Comparison of ENCODE assay signal across 8 mouse cellular contexts in genomic region chr11:94276869-94277337, GRCm38 (mm10). TPM values are rescaled to one million over a fixed set of nuclear protein-coding genes. Genes with fewer than 3 reads are reported as not detected.
A peak's percentile ranks its signal among the peaks of the same experiment; 100 is the strongest.
DNase-seq lines count a peak whose midpoint lies in the region; ATAC-seq and TF ChIP-seq lines count a peak whose summit lies in the region.

No protein-coding gene starts in this region.

- WGBS in forebrain, embryonic 16.5 days = 6% methylated on average over 20 of the region's 20 CpGs
- WGBS in lung, embryonic 14.5 days = 7% methylated on average over 20 of the region's 20 CpGs
- WGBS in olfactory bulb, adult 2 months = 6% methylated on average over 20 of the region's 20 CpGs
- 8% methylated on average over 20 of the region's 20 CpGs for whole genome bisulfite sequencing in thymus, adult 2 months

- peak; percentile 97 for DNase-seq in ES-E14 (ENCODE audit: low read depth, low spot score)
- DNase-seq in cerebellum, adult 11-12 months = peak; percentile 94
- peak; percentile 88 to 89 for DNase-seq in heart, postnatal 36 days
- DNase-seq in layer of hippocampus, adult 2 months (ENCODE audit: low spot score in 2 of 2) = peak; percentile 95
- peak; percentile 96 for DNase-seq in lung, embryonic 14.5 days
- peak; percentile 80 for DNase-seq in thymus, adult 2 months

- peak overlapping the region; percentile 71; the same call in 1 of the 2 replicates for H3K9ac ChIP-seq in ES-E14 (ENCODE audit: insufficient read depth, low read depth, low read length, poor library complexity, severe bottlenecking)
- H3K9ac ChIP-seq in forebrain, embryonic 16.5 days (replicated peaks; ENCODE audit: low read depth, low read length) = peak overlapping the region; percentile 46
- peak overlapping the region; percentile 43 for H3K9ac ChIP-seq in lung, embryonic 14.5 days

- H3K4me2 ChIP-seq in forebrain, embryonic 16.5 days (ENCODE audit: low read length) = peak overlapping the region; percentile 54
- peak overlapping the region; percentile 74 for H3K4me2 ChIP-seq in lung, embryonic 14.5 days

- ATAC-seq in forebrain, embryonic 16.5 days = peak; percentile 87
- ATAC-seq in lung, embryonic 14.5 days (ENCODE audit: insufficient read depth) = peak; percentile 77

- peak overlapping the region in 1 of 2 experiments; percentile 32; a peak in 2 of 4 replicates for H3K4me3 ChIP-seq in ES-E14 (ENCODE audit: insufficient read depth in 1 of 2, low read depth in 1 of 2, low read length in 2 of 2, poor library complexity in 1 of 2, severe bottlenecking in 1 of 2)
- H3K4me3 ChIP-seq in forebrain, embryonic 16.5 days (replicated peaks; ENCODE audit: low read length) = peak overlapping the region; percentile 28
- H3K4me3 ChIP-seq in layer of hippocampus, adult 2 months = peak overlapping the region; percentile 47
- H3K4me3 ChIP-seq in lung, embryonic 14.5 days (ENCODE audit: low read depth, low read length) = peak overlapping the region; percentile 32
- peak overlapping the region; percentile 38 for H3K4me3 ChIP-seq in olfactory bulb, adult 2 months (ENCODE audit: insufficient read depth, low read depth, low read length)
- no peak overlapping the region for H3K4me3 ChIP-seq in thymus, adult 2 months (ENCODE audit: control insufficient read depth, insufficient read depth, low read length)

- no peak for TF ChIP-seq POLR2A in olfactory bulb, adult 2 months (IDR thresholded peaks at IDR 0.05; ENCODE audit: insufficient read depth, low read depth, low read length)
- TF ChIP-seq POLR2A in thymus, adult 2 months (IDR thresholded peaks at IDR 0.05; ENCODE audit: control insufficient read depth, extremely low read depth, insufficient read depth, low read length, poor library complexity) = no peak

- H3K27ac ChIP-seq in ES-E14 (ENCODE audit: insufficient read depth, low read depth, low read length, poor library complexity, severe bottlenecking) = no peak overlapping the region
- H3K27ac ChIP-seq in forebrain, embryonic 16.5 days (ENCODE audit: low read length) = peak overlapping the region; percentile 5; the same call in 1 of the 2 replicates
- peak overlapping the region; percentile 83 for H3K27ac ChIP-seq in layer of hippocampus, adult 2 months
- H3K27ac ChIP-seq in lung, embryonic 14.5 days (ENCODE audit: low read depth) = no peak overlapping the region
- H3K27ac ChIP-seq in olfactory bulb, adult 2 months (ENCODE audit: insufficient read depth, low read depth, low read length) = peak overlapping the region; percentile 42; the same call in 1 of the 2 replicates
- no peak overlapping the region for H3K27ac ChIP-seq in thymus, adult 2 months (ENCODE audit: control insufficient read depth, insufficient read depth, low read length)

- peaks cover 0 to 7% of the 10 kb centered on the region in 2 experiments; a peak in 1 of 4 replicates for H3K4me1 ChIP-seq in ES-E14 (ENCODE audit: control insufficient read depth in 2 of 2, insufficient read depth in 2 of 2, low read length in 2 of 2, poor library complexity in 1 of 2)
- H3K4me1 ChIP-seq in forebrain, embryonic 16.5 days (replicated peaks; ENCODE audit: control insufficient read depth, insufficient read depth, low read length) = peaks cover 12% of the 10 kb centered on the region
- H3K4me1 ChIP-seq in lung, embryonic 14.5 days (ENCODE audit: insufficient read depth) = no peaks in the 10 kb centered on the region
- peaks cover 2% of the 10 kb centered on the region; the same call in 1 of the 2 replicates for H3K4me1 ChIP-seq in olfactory bulb, adult 2 months (ENCODE audit: control insufficient read depth, insufficient read depth, low read length)
- H3K4me1 ChIP-seq in thymus, adult 2 months (replicated peaks; ENCODE audit: control insufficient read depth, insufficient read depth, low read length) = peaks cover 12% of the 10 kb centered on the region; the same call in 1 of the 2 replicates

- peak; percentile 95 for TF ChIP-seq CTCF in layer of hippocampus, adult 2 months (conservative IDR thresholded peaks at IDR 0.05)
- TF ChIP-seq CTCF in lung, embryonic 14.5 days (IDR thresholded peaks at IDR 0.05; ENCODE audit: low read depth) = peak; percentile 96
- TF ChIP-seq CTCF in olfactory bulb, adult 2 months (IDR thresholded peaks at IDR 0.05; ENCODE audit: insufficient read depth, low read depth, low read length) = peak; percentile 82
- TF ChIP-seq CTCF in thymus, adult 2 months (IDR thresholded peaks at IDR 0.05; ENCODE audit: borderline replicate concordance, control insufficient read depth, extremely low read depth, insufficient read depth, low read length, poor library complexity) = peak; percentile 94

- no peaks in the 10 kb centered on the region for H3K27me3 ChIP-seq in forebrain, embryonic 16.5 days (replicated peaks; ENCODE audit: control insufficient read depth, insufficient read depth, low read length)
- H3K27me3 ChIP-seq in lung, embryonic 14.5 days (ENCODE audit: insufficient read depth, low read length) = no peaks in the 10 kb centered on the region
- no peaks in the 10 kb centered on the region for H3K27me3 ChIP-seq in thymus, adult 2 months (ENCODE audit: control insufficient read depth, insufficient read depth, low read length)

- intact Hi-C loops in heart, postnatal 36 days (cut with DNase I) = loop anchor here (1.0 to 2.0 kb wide), 2 partner anchors 41 to 148 kb away; no protein-coding TSS in a partner anchor

- no peaks in the 10 kb centered on the region for H3K36me3 ChIP-seq in ES-E14 (ENCODE audit: control insufficient read depth, insufficient read depth, low read length, poor library complexity, severe bottlenecking)
- no peaks in the 10 kb centered on the region for H3K36me3 ChIP-seq in forebrain, embryonic 16.5 days (ENCODE audit: control insufficient read depth, insufficient read depth)
- H3K36me3 ChIP-seq in lung, embryonic 14.5 days (ENCODE audit: insufficient read depth) = no peaks in the 10 kb centered on the region
- H3K36me3 ChIP-seq in thymus, adult 2 months (ENCODE audit: control insufficient read depth, insufficient read depth, low read length) = no peaks in the 10 kb centered on the region

- no peaks in the 10 kb centered on the region for H3K9me3 ChIP-seq in ES-E14 (ENCODE audit: control insufficient read depth, insufficient read depth, low read depth, low read length)
- H3K9me3 ChIP-seq in forebrain, embryonic 16.5 days (ENCODE audit: control insufficient read depth, low read length) = no peaks in the 10 kb centered on the region
- H3K9me3 ChIP-seq in lung, embryonic 14.5 days (ENCODE audit: low read depth, low read length) = no peaks in the 10 kb centered on the region

- in situ Hi-C loops in ES-E14 (cut with MboI; ENCODE audit: low sequenced_read_pairs in 2 of 2, unreplicated experiment in 2 of 2) = loop anchor here (10.0 kb wide), 2 partner anchors 142 to 152 kb away; no protein-coding TSS in a partner anchor

TF ChIP-seq in ES-E14, 5 proteins besides CTCF, POLR2A, EP300 and RAD21:
- TF ChIP-seq HCFC1 (IDR thresholded peaks at IDR 0.05; ENCODE audit: borderline replicate concordance, insufficient read depth, low read length) (no peak; the same call in 1 of the 2 replicates), ZNF384 (IDR thresholded peaks at IDR 0.05; ENCODE audit: low read depth, low read length) (no peak), MAFK (IDR thresholded peaks at IDR 0.05; ENCODE audit: insufficient read depth, low read depth, low read length) (no peak), ZC3H11A (IDR thresholded peaks at IDR 0.05; ENCODE audit: borderline replicate concordance, low read depth, low read length) (peak; percentile 78; the same call in 1 of the 2 replicates)

RNA-seq across cellular contexts. Expression of gene Gm21885, which starts 4.8 kb away (rescaled TPM):
- 0.40 TPM in 1 of 2 replicates, not detected in the other for total RNA-seq in ES-E14 (2012; rRNA removed)
- polyA plus RNA-seq in forebrain, embryonic 16.5 days (2015; fragmentation: Nextera tagmentation; extraction: Ambion mirVana) = 0.38 and 0.66 TPM in 2 replicates
- under 1 TPM in 1 of 2 experiments, not detected in 1; 0.42 TPM for total RNA-seq in heart, postnatal 36 days (2021)
- not detected for total RNA-seq in layer of hippocampus, adult 2 months (2021)
- polyA plus RNA-seq in lung, embryonic 14.5 days (2014; fragmentation: Nextera tagmentation; extraction: Ambion mirVana) = 0.41 and 0.68 TPM in 2 replicates
- not detected in 2 replicates for polyA plus RNA-seq in olfactory bulb, adult 2 months (2012; ENCODE audit: insufficient read depth, insufficient read length, low replicate concordance, missing spikeins)
- not detected in 2 replicates for polyA plus RNA-seq in thymus, adult 2 months (2012; rRNA removed)

RNA-seq across cellular contexts. Expression of gene Wfikkn2, which starts 31.1 kb away (rescaled TPM):
- total RNA-seq in ES-E14 (2012; rRNA removed) = 0.31 and 0.53 TPM in 2 replicates
- 3.5 and 5.3 TPM in 2 replicates for polyA plus RNA-seq in forebrain, embryonic 16.5 days (2015; fragmentation: Nextera tagmentation; extraction: Ambion mirVana)
- total RNA-seq in heart, postnatal 36 days (2021) = 1 to 10 TPM; 4.0 to 4.2 TPM
- total RNA-seq in layer of hippocampus, adult 2 months (2021) = under 1 TPM; 0.49 to 0.72 TPM
- 0.45 and 0.65 TPM in 2 replicates for polyA plus RNA-seq in lung, embryonic 14.5 days (2014; fragmentation: Nextera tagmentation; extraction: Ambion mirVana)
- polyA plus RNA-seq in olfactory bulb, adult 2 months (2012; ENCODE audit: insufficient read depth, insufficient read length, low replicate concordance, missing spikeins) = not detected in 2 replicates
- 28.2 and 34.4 TPM in 2 replicates for polyA plus RNA-seq in thymus, adult 2 months (2012; rRNA removed)

RNA-seq across cellular contexts. Expression of gene Luc7l3, which starts 44.9 kb away (rescaled TPM):
- total RNA-seq in ES-E14 (2012; rRNA removed) = 60.3 and 66.8 TPM in 2 replicates
- 152 and 163 TPM in 2 replicates for polyA plus RNA-seq in forebrain, embryonic 16.5 days (2015; fragmentation: Nextera tagmentation; extraction: Ambion mirVana)
- 10 to 100 TPM; 31.9 to 34.3 TPM for total RNA-seq in heart, postnatal 36 days (2021)
- 100 to 1,000 TPM; 115 to 132 TPM for total RNA-seq in layer of hippocampus, adult 2 months (2021)
- polyA plus RNA-seq in lung, embryonic 14.5 days (2014; fragmentation: Nextera tagmentation; extraction: Ambion mirVana) = 93.2 and 95.8 TPM in 2 replicates
- 287 and 558 TPM in 2 replicates for polyA plus RNA-seq in olfactory bulb, adult 2 months (2012; ENCODE audit: insufficient read depth, insufficient read length, low replicate concordance, missing spikeins)
- polyA plus RNA-seq in thymus, adult 2 months (2012; rRNA removed) = 20.7 and 26.4 TPM in 2 replicates

RNA-seq across cellular contexts. Expression of gene Ankrd40, which starts 50.9 kb away (rescaled TPM):
- total RNA-seq in ES-E14 (2012; rRNA removed) = 29.2 and 42.7 TPM in 2 replicates
- polyA plus RNA-seq in forebrain, embryonic 16.5 days (2015; fragmentation: Nextera tagmentation; extraction: Ambion mirVana) = 8.6 and 11.4 TPM in 2 replicates
- 100 to 1,000 TPM; 263 to 301 TPM for total RNA-seq in heart, postnatal 36 days (2021)
- 100 to 1,000 TPM; 113 to 119 TPM for total RNA-seq in layer of hippocampus, adult 2 months (2021)
- polyA plus RNA-seq in lung, embryonic 14.5 days (2014; fragmentation: Nextera tagmentation; extraction: Ambion mirVana) = 29.8 and 30.9 TPM in 2 replicates
- 384 TPM in 1 of 2 replicates, not detected in the other for polyA plus RNA-seq in olfactory bulb, adult 2 months (2012; ENCODE audit: insufficient read depth, insufficient read length, low replicate concordance, missing spikeins)
- 117 and 120 TPM in 2 replicates for polyA plus RNA-seq in thymus, adult 2 months (2012; rRNA removed)

Comparison
In these comparisons a context has a peak if more than half of its experiments do, and no peak if none do; other contexts are left out.
1. H3K27ac ChIP-seq: peak in forebrain, embryonic 16.5 days (single experiment), layer of hippocampus, adult 2 months (single experiment) and olfactory bulb, adult 2 months (single experiment); none in ES-E14 (single experiment), lung, embryonic 14.5 days (single experiment) and thymus, adult 2 months (single experiment).
2. Peak in every context shown above with its lines, with median percentiles within 50 percentile points of each other: DNase-seq, H3K9ac ChIP-seq and CTCF ChIP-seq.